Mouse (Mus musculus) ES-CJ7 (cell line): ENCODE data around the gene Sytl2.

Source experiments
- DNase-seq: peaks from one replicate; pipeline ENCODE4 v3.0.0; 2011; ENCODE audit warnings: low read depth, low spot score

Gene Sytl2

DNA sequence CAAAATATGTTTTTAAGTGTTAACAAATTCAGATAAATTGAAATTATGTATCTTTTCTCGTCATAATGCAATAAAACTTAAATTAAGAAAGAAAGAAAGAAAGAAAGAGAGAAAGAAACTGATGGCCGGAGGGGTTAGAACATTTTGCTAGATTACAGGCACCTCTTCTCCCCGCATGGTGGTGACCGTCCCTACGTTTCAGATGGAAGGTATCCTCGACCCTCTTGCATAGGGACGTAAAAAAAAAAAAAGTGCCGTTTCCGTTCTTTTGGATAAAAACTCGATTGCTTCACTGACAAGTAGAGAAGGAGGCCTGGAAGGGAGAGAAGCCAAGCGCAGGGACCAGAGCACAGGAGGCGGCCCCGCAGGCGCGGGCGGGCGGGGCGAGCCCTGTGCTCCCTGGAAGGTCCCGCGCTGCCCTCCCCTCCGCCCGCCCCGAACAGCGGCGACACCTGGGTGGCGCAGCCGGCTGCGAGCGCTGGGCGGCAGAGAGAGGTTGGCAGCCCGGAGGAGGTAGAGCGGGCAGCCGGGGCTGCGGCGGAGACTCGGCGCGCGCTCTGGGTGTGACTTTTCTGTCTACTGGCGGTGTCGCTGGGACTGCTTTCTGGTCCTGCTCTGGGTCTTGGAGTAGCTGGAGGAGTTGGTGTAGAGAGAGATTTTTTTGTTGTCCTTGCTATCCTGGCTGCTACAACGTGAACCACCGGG is at the start of gene Sytl2:
Sytl2 (plus strand) TSS at position 311 of the 705 bp plus-strand sequence.
- DNase-seq, result peak; percentile 32

DNA sequence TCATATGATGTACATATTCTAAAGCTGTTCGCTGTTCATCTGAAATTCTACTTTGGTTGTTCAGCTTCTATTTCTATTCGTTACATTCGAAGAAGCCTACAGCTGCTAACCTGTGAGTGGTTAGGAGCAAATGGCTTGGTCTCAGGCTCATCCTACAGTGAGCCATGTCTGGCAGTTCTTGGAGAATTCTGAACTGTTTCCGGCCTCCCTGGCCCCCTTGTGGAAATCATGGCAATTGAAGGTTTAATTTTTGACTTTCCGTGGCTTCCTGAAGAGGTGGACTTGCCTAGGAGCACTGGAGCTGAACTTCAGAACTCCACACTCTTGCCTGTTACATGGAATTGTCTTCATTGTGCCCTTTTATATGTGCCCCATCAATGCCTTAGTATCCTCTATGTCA is 49.1 kb upstream of the Sytl2 start:
- DNase-seq, result peak; percentile 31

DNA sequence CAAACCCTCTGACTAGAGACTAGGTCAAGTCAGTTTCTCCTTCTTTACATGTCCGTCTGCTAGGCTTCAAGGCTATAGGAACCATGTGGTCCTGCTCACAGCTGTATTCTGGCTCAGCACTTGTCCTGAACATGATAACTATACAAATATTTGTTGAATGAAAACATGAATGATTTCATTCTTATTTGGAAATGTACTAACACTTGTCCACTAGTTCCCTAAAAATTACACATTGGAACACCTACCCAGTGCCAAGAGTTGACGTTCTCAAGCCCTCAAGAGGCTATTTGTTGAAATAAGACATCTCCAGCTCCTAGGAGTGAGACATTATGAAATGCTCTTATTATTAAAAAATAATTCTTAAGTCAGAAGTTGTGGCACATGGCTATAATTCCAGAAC is 43.4 kb upstream of the Sytl2 start:
- DNase-seq, result no peak

DNA sequence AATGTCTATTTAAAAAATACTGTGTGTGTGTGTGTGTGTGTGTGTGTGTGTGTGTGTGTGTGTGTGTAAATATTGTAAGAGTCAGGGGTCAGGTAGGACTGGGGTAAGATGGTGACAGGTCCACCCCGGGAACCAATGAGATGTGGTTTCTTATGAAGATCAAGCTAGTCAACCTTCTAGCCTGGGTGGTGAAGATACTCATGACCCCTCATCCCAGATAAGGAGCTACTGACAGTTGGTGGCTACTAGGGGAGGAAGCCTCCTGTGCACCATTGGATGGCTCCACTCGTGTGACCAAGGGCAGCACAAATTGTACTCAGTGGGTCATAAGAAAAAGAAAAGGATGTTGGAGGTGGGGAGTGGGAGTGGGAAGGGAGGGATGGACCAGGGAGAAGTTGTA is 42.2 kb upstream of the Sytl2 start:
- no peak for DNase-seq

DNA sequence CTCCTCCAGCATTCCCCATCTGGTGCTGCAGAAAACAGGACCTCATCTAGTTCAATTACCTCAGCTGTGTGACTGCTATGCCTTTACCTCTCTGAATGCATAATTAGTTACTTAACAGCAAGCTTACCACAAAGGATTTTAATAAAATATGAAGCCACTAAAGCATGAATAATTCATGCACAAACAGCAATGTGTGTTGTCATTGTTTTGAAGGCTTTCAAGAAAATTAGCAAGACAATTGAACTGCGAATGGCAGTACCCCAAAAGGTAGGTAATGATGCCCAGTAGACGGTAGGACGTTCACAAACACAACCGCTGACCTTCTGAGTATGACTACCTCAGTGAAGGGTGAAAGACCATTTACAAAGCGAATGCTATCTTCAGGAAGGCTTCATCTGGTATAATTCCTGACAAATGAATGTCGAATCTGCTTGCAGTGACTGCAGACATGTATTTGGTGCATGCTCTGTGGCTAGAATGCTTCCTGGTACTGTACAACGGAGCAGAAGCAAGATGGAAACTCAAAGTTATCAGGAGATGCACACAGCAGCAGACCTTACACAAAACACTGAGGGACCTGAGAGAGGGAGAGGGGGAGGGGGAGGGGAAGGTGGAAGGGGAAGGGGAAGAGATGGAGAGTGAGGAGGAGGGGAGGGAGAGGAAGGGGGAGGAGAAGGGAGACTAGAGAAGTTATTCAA is 40.0 kb upstream of the Sytl2 start:
- DNase-seq, result peak; percentile 48

DNA sequence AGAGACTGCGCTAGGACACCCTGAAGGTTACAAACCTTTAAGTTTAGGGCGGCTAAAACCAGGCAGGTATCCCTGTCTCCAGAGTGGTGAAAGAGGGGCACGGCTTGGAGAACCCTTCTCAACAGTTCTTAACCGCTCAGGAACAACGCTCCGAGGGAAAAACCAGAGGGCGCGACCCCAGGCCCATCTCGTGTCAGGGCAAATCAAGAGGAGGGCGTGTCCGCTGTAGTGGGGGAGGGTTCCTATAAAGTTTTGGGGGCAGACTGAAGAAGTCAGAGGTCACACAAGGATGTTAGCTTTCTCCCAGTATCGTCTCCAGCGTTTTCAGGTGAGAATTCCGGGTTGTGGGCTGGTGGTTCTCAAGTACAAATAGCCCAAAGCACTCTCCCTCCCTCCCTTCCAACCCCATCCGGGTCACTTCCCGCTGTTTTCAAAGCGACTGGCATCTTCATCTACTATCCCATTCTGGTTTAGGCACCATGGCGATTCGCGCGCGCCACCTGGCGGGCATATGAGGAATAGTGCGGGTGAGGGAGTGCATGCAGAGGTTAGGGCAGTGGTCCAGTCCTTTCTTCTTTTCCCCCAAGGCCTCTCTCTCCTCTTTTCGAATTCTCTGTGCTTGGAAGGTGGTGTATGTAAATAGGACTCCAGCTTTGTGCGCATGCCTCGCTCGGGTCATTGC is 36.6 kb upstream of the Sytl2 start, which contains the start of gene Ccdc83:
Ccdc83 (minus strand) TSS at position 489 of the 682 bp plus-strand sequence.
- DNase-seq, result peak; percentile 92

DNA sequence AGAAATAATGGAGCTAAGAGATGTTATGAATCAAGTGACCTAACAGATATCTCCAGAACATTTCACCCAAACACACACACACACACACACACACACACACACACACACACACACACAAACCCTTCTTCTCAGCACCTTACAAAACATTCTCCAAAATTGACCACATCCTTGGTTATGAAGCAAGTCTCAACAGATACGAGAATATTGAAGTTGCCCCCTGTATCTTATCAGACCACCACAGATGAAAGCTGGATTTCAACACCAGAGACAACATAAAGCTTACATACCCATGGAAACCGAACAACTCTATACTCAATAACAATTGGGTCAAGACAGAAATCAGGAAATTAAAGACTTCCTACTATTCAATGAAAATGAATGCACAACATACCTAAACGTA is 31.9 kb upstream of the Sytl2 start:
- no peak for DNase-seq

DNA sequence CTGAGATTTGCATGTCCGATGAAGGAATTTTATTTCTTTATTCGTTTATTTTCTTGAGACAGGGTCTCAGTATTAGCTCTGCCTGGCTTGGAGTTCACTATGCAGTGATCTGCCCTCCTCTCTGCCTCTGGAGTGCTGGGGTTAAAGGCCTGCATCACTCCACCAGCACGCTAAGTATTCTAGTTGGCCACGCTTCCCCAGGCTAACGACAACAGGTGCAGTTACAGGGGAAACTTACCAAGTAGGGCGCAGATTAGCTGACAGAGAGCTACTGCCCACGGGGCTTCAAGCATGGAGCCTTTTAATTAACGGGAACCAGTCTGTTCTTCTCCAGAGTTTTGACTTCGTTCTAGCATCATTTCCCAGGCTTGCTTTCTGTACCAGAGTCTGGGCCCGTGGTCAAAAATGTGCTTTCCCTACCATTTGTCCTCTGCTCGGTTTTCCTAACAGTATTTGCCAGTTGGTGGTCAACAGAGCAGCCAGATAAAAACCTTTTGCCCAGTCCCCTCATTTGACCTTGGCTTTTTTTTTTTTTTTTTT is 27.4 kb upstream of the Sytl2 start:
- no peak for DNase-seq

DNA sequence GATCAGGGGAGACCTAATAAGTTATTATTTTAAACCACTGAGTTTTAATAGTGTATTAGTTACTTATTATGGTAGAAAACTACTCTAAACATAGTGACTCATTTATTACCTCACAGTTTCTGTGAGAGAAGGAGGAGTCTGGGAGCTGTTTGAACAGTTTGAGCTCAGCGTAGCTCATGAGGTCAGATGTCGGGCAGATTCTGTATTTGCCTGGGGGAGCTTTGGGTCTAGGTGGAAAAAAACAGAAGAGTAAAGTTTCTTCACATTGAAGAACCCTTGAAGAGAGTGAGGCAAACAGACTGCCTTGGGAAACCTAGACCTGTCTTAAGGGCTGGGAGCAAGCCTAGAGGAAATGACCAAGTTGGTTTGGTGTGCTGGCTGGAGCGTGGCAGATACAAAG is 24.8 kb upstream of the Sytl2 start:
- DNase-seq, result no peak

DNA sequence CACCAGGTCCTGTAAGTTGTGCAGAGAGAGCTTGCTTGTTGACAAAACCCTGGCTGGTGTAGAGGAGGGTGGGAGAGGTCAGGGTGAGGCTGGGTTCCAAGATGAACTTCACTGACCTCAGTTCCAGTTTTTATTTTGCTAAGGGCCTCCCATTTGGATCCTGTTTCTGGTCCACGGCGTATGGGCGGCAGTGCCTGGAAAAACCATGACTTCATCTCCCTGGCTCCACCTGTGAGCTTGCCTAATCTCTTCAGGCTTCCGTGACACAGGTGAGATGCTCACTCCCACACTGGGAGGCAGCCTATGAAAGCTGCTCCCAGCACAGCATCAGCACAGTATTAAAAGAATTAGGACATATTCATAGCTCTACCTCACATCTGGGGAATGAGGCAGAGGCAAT is 24.3 kb upstream of the Sytl2 start:
- DNase-seq, result no peak

DNA sequence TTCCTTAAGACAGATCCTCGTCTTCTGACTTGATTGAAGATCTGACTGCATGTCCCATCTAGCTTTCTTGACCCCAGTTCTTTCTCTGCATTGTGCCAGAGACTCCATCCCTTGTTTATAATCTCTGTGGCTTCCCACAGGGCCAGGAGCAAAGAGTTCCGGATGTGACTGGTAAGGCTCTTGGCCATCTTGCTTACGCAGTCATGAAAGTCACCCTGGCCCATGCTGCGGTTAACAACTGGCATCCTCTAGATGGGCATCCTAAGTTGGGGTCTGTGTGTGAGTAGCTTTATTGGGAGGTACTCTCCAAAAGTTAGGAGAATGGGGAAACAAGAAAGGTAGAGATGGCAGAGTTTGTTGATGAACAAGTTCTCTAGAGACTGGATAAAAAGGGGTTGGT is 22.9 kb upstream of the Sytl2 start:
- no peak for DNase-seq

DNA sequence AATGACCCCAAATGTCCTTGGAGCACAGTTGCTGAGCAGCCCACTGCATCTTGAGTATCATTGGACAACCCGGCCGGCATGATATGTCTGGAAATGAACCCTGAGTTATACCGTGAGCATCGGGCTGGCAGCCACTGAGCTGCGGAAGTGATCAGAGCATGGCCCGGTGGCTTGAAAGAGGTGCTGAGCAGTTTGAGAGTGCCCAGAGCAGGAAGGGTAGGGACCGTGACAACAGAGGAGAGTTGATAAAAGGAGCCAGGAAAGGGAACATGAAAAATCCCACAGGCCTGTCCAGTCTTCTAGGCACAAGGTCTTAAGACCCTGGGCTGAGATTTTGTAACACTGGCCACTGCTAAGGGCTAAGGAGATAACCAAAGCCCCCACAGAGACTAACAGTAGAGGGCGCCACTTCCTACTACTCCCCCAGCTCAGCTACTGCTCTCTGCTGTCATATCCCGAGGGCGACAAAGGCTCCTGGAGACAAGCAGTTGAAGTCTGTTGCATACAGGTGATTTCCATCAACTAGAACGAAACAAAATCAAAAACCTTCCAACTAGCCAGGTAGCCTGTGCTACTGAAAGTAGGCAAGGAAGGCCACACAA is 21.7 kb upstream of the Sytl2 start:
- peak; percentile 54 for DNase-seq

DNA sequence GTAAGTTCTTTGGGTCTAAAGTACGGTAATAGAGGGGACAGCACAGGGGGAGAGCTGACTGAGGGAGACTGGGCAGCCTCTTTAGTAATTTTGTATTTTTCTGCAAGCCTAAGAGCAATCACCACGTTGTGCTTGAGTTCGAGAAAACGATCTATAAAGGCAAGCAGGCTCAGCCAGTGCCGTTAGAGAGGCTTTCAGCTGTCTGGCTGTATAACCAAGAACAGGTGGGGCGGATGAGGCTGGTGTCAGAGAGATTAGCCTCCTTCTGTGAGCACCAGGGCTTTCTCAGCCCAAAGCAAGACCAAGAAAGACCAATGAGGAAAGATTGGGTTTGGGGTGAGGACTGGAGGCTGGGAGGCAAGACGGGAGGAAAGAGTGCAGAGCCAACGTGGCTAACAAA is 21.2 kb upstream of the Sytl2 start:
- no peak for DNase-seq

DNA sequence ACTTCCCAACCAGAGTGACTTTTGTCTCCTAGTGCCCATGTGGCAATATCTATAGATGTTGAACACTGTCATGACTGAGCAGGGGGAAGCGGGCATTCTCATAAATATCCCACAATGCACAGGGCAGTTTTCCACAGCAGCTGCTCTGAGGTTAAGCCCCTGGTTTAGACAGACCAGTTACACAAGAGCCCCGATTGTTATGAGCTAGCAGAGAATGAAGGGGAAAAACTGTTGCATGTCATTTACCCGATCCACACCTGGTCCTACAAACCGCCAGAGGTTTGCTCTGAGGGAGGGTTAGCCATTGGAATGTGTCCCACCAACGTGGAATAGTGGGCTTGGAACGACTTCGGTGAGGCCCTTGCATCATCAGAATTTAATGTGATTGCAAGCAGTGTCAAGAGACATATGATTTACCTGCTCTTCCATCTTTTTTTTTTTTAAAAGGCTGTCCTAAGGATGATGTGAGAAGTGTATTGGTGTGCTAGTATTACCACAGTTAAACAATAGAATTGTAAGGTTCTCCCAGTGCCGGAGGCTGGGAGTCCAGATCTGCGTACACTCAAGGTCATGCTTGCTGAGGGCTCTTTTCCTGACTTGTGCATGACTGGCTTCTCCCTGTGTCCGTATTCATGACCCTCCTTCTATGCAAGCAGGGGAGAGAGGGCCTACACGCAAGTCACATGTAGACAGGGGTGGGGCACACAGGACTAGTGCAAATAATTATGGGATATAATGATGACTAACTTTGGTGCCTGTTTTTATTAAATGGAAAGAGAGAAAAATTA is 20.1 kb upstream of the Sytl2 start:
- DNase-seq, result no peak

DNA sequence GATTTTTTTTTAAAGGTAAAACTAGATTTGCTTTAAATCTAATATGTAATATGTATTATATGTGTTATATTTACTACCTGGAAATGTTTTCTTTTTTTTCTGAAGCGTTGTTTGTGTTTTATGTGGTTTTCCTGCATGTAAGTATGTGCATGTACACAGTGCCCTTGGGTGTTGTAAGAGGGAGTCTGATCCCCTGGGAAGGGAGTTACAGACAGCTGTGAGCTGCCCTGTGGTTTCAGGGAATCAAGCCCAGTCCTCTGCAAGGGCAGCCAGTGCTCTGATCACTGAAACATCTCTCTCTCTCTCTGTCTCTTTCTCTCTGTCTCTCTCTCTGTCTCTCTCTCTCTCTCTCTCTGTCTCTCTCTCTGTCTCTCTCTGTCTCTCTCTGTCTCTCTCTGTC is 19.3 kb upstream of the Sytl2 start:
- DNase-seq, result no peak

DNA sequence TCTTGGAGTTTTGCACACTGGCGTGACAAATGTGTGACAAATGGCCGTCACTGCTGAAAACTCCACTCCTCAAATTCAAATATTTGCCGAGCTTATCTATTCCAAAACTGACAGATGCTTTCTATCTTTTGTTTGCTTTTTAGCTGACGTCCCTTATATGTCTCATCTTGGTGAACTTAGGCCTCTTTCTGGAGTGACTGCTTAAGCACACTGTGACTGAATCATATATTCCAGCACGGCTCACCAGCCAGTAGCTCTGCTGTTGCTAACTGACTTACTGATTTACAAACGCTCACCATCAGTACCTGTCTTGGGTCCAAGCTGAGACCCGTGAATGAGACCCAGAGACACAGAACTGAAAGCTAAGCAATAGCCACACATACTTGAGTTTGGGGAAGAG is 17.3 kb upstream of the Sytl2 start:
- no peak for DNase-seq

DNA sequence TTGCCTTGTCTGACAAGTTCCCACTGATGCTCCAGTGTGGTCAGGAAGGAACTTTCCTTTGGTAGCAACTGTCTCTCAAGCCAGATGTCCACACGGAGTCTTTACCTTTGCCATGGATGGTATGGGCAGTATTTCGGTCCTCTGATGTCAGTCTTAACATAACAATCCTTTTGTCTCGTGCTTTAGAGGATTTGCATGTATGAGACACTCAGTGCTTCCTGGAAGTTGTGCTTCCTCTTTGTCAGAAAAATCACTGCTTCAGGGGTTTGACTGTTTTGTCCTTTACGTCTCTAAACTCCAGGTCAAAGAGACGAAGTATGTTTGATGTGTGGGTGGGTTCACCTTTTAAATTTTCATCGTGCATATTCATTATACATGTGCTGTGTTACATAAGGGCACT is 10.2 kb upstream of the Sytl2 start:
- DNase-seq, result no peak

DNA sequence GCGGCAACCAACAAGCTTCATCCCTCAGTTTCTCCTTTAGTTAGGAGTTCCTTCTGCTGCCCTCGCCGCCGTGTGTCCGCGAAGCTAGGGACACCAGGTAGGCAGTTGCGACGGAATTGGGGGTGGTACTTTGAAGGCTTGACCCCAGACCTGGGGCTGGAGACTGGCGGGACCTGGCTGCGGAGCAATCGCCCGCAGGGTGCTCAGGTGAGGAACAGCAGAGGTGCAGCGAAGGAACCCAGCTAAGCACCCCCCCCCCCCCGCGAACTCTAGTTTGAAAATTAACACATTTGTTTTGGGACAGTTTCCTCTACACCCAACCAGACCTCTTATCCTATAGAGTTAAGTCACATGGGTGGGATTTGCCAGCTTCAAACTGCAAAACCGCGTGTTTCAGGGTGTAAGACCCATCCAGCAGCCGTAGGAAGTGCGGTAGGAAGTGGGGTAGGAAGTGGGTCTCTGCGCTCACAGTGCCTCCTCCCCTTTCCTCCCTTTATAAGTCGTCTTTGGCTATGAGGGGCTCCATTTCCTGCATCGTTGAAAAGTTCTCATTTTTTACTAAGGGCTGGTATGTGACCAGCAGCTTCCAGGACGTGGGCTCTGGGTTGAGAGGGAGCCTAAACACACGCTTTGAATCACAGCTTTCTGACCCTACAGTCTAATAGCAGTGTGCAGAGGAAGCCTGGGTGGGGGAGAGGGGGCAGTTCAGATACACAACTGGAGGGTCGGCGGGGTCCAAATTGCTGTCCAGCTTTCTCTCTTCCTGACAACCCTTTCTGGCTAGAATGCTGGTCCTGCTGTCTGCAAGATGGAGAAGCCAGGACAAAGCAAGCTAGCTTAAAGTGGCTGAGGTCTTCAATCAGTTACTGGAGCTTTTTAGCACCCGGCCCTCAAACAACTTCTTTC is 848 bp downstream of the Sytl2 start:
- peak; percentile 19 for DNase-seq

DNA sequence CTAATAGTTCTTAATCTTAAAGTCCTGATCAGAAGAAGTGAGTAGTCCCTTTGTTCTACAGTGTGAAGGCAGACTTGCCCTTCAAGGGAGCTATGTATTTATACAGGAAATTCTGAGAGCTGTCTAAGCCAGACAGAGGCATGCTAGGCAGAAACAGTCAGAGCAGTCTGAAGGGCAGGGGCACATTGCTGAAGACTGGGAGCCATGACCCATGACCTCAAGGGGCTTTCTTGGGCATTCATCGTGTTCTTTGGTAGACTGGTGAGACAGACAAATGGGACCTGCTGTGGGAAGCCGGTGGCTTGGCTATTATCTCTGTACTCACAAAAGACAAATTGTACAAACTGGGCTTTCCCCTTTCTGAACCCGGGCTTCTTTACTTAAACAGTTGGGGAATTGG is 4.0 kb downstream of the Sytl2 start:
- DNase-seq, result no peak

DNA sequence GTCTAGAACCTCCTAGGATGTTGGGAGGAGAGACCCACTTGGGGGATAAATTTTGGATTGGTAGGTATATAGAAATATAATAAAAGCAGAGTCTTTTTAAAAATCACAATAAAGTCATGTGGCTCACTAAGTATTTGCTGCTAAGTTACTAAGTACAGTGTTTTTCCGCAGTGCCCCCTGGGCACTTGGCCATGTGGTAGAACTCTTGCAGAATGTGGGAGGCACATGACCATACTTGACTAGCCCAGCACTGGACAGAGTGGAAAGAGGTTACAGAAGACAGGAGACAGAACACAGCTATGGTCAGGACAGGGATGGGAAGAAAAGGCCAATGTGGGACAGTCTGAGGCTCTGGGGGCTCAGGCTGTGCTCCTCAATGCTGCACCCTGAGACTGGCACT is 4.9 kb downstream of the Sytl2 start:
- no peak for DNase-seq
